25 mouse cellular contexts compared by ENCODE assay signal in the genomic region with DNA sequence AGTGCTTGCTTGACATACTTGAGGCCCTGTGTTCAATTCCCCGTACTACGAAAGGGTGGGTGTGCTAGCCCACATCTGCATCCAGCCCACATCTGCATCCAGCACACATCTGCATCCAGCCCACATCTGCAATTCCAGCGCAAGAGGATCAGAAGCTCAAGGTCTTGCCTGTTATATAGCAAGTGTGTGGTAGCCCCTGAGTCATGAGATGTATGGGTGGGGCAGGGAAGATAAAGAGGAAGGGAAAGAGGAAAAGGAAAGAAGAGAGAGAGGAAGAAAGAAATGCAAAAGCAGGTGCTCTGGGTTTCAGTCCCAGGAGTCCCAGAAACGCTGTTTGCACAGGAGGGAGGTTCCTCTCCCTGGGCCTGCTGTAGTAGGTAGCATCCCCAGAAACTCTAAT.
"Had no signal": no experiment of that assay in that cellular context is flagged by ENCODE, and none has a peak within 500 bp of the region (broad histone marks: within the 10 kb centered on the region; RNA-seq: fewer than 3 reads in every experiment).

No protein-coding gene starts in this region.

- H3K27me3 ChIP-seq: heart, embryonic 12.5 days; hindbrain, embryonic 12.5 days; intestine, embryonic 15.5 days; limb, embryonic 13.5 days; limb, embryonic 15.5 days had no signal

- H3K9ac ChIP-seq: heart, embryonic 12.5 days; hindbrain, embryonic 12.5 days; hindbrain, embryonic 14.5 days; intestine, embryonic 15.5 days; limb, embryonic 13.5 days; limb, embryonic 15.5 days had no signal

- H3K4me3 ChIP-seq: gastrocnemius, adult 2 months; heart, embryonic 10.5 days; heart, embryonic 12.5 days; hindbrain, embryonic 10.5 days; hindbrain, embryonic 12.5 days; intestine, embryonic 15.5 days; layer of hippocampus, adult 2 months; left cerebral cortex, adult 2 months; limb, embryonic 13.5 days; limb, embryonic 15.5 days had no signal

- H3K4me1 ChIP-seq: intestine, embryonic 15.5 days; limb, embryonic 15.5 days had no signal

- H3K4me2 ChIP-seq: heart, embryonic 12.5 days; hindbrain, embryonic 12.5 days; hindbrain, embryonic 14.5 days; intestine, embryonic 15.5 days; limb, embryonic 13.5 days; limb, embryonic 15.5 days had no signal

- H3K27ac ChIP-seq: gastrocnemius, adult 2 months; heart, embryonic 10.5 days; hindbrain, embryonic 10.5 days; hindbrain, embryonic 12.5 days; hindbrain, embryonic 14.5 days; intestine, embryonic 15.5 days; layer of hippocampus, adult 2 months; left cerebral cortex, adult 2 months; limb, embryonic 13.5 days; limb, embryonic 15.5 days had no signal

- ATAC-seq: hindbrain, embryonic 16.5 days; inflammation-experienced regulatory T-cells, adult 6 months; intestine, embryonic 15.5 days; intestine, postnatal 0 days had no signal

- DNase-seq: gastrocnemius, adult 2 months; gastrocnemius, postnatal 14 days; gastrocnemius, postnatal 36 days; heart, adult 18-20 months; heart, postnatal 10 days; heart, postnatal 4 days; kidney, adult 18-20 months; kidney, adult 8-10 months; kidney, postnatal 10 days; kidney, postnatal 25 days; kidney, postnatal 4 days; left cerebral cortex, postnatal 4 days had no signal

- H3K9me3 ChIP-seq: heart, embryonic 10.5 days; heart, embryonic 12.5 days; hindbrain, embryonic 10.5 days; hindbrain, embryonic 12.5 days; intestine, embryonic 15.5 days; limb, embryonic 13.5 days; limb, embryonic 15.5 days had no signal
